In the genomic region with DNA sequence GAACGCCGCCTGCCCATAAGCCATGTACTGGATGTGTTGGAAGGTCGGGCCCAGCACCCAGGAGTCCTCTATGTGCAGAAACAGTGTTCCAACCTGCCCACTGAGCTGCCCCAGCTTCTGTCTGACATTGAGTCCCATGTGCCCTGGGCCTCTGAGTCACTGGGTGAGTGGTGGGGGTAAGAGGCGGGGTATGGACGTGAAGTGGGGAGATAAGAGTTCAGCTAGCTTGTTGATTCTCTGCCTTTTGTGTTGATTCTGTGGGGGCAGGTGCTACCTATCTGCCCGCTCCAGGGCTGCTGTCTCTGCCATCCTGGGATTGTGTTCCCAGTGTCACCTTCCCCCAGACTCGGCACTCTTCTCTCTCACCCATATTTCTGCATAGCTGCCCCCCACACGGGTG, we compare ENCODE assay signal across 14 mouse cellular contexts.
"Had no signal": no experiment of that assay in that cellular context is flagged by ENCODE, and none has a peak within 500 bp of the region (broad histone marks: within the 10 kb centered on the region; RNA-seq: fewer than 3 reads in every experiment).

No protein-coding gene starts in this region.

- H3K4me3 ChIP-seq: limb, embryonic 12.5 days; midbrain, embryonic 10.5 days; midbrain, embryonic 15.5 days; neural tube, embryonic 13.5 days had no signal

- ATAC-seq: hindbrain, embryonic 16.5 days; inflammation-experienced regulatory T-cells, adult 6 months; midbrain, embryonic 15.5 days had no signal

- H3K9me3 ChIP-seq: limb, embryonic 12.5 days; midbrain, embryonic 10.5 days; midbrain, embryonic 15.5 days; neural tube, embryonic 13.5 days had no signal

- H3K27me3 ChIP-seq: limb, embryonic 12.5 days; midbrain, embryonic 15.5 days; neural tube, embryonic 13.5 days had no signal

- DNase-seq: kidney, adult 11 months; kidney, adult 9 months; kidney, postnatal 36 days; lung, postnatal 14 days; retina, postnatal 1 day; right cerebral cortex, postnatal 14 days; thymus, postnatal 4 days had no signal

- H3K4me2 ChIP-seq: limb, embryonic 12.5 days; midbrain, embryonic 15.5 days; neural tube, embryonic 13.5 days had no signal

- H3K9ac ChIP-seq: limb, embryonic 12.5 days; midbrain, embryonic 15.5 days; neural tube, embryonic 13.5 days had no signal

- H3K27ac ChIP-seq: kidney, postnatal 0 days; limb, embryonic 12.5 days; midbrain, embryonic 10.5 days; midbrain, embryonic 15.5 days; neural tube, embryonic 13.5 days had no signal
